Mouse (Mus musculus): ENCODE data around the gene Prm1. TPM values are rescaled to one million over a fixed set of nuclear protein-coding genes. Genes with fewer than 3 reads are reported as not detected.

Prm1 gene
- total RNA-seq, 1 experiment = not detected

- no peak overlapping the region for H3K27ac ChIP-seq (ENCODE audit: insufficient read depth, low read depth, low read length, poor library complexity, severe bottlenecking)
- no peak overlapping the region for H3K9ac ChIP-seq (ENCODE audit: insufficient read depth, low read depth, low read length, poor library complexity, severe bottlenecking)
- peak; percentile 64 for DNase-seq (ENCODE audit: low read depth, low spot score)
- in situ Hi-C loops (cut with MboI; ENCODE audit: low sequenced_read_pairs in 2 of 2, unreplicated experiment in 2 of 2) = loop anchor here in 1 of 2 experiments (10.0 kb wide), 1 partner anchor 272 kb away; no protein-coding TSS in a partner anchor
- H3K4me1 ChIP-seq (ENCODE audit: control insufficient read depth in 2 of 2, insufficient read depth in 2 of 2, low read length in 2 of 2, poor library complexity in 1 of 2) = peaks cover 2 to 7% of the 10 kb centered on the region in 2 experiments; a peak in 3 of 4 replicates
- no peaks in the 10 kb centered on the region for H3K9me3 ChIP-seq (ENCODE audit: control insufficient read depth, insufficient read depth, low read depth, low read length)
- no peak overlapping the region for H3K4me3 ChIP-seq (ENCODE audit: insufficient read depth in 1 of 2, low read depth in 1 of 2, low read length in 2 of 2, poor library complexity in 1 of 2, severe bottlenecking in 1 of 2)
- no peaks in the 10 kb centered on the region for H3K36me3 ChIP-seq (ENCODE audit: control insufficient read depth, insufficient read depth, low read length, poor library complexity, severe bottlenecking)
- TF ChIP-seq CHD2 (IDR thresholded peaks at IDR 0.05; ENCODE audit: low read depth, low read length) (no peak), ZC3H11A (IDR thresholded peaks at IDR 0.05; ENCODE audit: borderline replicate concordance, low read depth, low read length) (0 out of 2 replicates have a peak, but pooled peaks have one; percentile 29)
Observed at GRCm38 (mm10) chr16:10846503-10846902, 40.9 kb upstream of the Prm1 start.

GRCm38 (mm10) chr16:10845952-10846351, 40.3 kb upstream of the Prm1 start:
- Histone ChIP-seq H3K9me3 (ENCODE audit: control insufficient read depth, insufficient read depth, low read depth, low read length) (no peaks in the 10 kb centered on the region), H3K4me3 (ENCODE audit: insufficient read depth in 1 of 2, low read depth in 1 of 2, low read length in 2 of 2, poor library complexity in 1 of 2, severe bottlenecking in 1 of 2) (no peak overlapping the region), H3K36me3 (ENCODE audit: control insufficient read depth, insufficient read depth, low read length, poor library complexity, severe bottlenecking) (no peaks in the 10 kb centered on the region), H3K4me1 (ENCODE audit: control insufficient read depth in 2 of 2, insufficient read depth in 2 of 2, low read length in 2 of 2, poor library complexity in 1 of 2) (peaks cover 2 to 9% of the 10 kb centered on the region in 2 experiments; a peak in 3 of 4 replicates), H3K9ac (ENCODE audit: insufficient read depth, low read depth, low read length, poor library complexity, severe bottlenecking) (no peak overlapping the region), H3K27ac (ENCODE audit: insufficient read depth, low read depth, low read length, poor library complexity, severe bottlenecking) (no peak overlapping the region)
- DNase-seq (ENCODE audit: low read depth, low spot score) = no peak
- in situ Hi-C loops (cut with MboI; ENCODE audit: low sequenced_read_pairs in 2 of 2, unreplicated experiment in 2 of 2) = loop anchor here in 1 of 2 experiments (10.0 kb wide), 1 partner anchor 271 kb away; no protein-coding TSS in a partner anchor
- no peak for TF ChIP-seq CHD2 (IDR thresholded peaks at IDR 0.05; ENCODE audit: low read depth, low read length)
- TF ChIP-seq HCFC1 (IDR thresholded peaks at IDR 0.05; ENCODE audit: borderline replicate concordance, insufficient read depth, low read length) = no peak
- no peak for TF ChIP-seq MAFK (IDR thresholded peaks at IDR 0.05; ENCODE audit: insufficient read depth, low read depth, low read length)
- TF ChIP-seq ZC3H11A (IDR thresholded peaks at IDR 0.05; ENCODE audit: borderline replicate concordance, low read depth, low read length) = no peak
- TF ChIP-seq ZNF384 (IDR thresholded peaks at IDR 0.05; ENCODE audit: low read depth, low read length) = no peak

GRCm38 (mm10) chr16:10844319-10844670, 38.7 kb upstream of the Prm1 start:
- Histone ChIP-seq H3K27ac (ENCODE audit: insufficient read depth, low read depth, low read length, poor library complexity, severe bottlenecking) (no peak overlapping the region), H3K36me3 (ENCODE audit: control insufficient read depth, insufficient read depth, low read length, poor library complexity, severe bottlenecking) (no peaks in the 10 kb centered on the region), H3K9ac (ENCODE audit: insufficient read depth, low read depth, low read length, poor library complexity, severe bottlenecking) (no peak overlapping the region), H3K4me1 (ENCODE audit: control insufficient read depth in 2 of 2, insufficient read depth in 2 of 2, low read length in 2 of 2, poor library complexity in 1 of 2) (peaks cover 2 to 11% of the 10 kb centered on the region in 2 experiments; a peak in 3 of 4 replicates), H3K4me3 (ENCODE audit: insufficient read depth in 1 of 2, low read depth in 1 of 2, low read length in 2 of 2, poor library complexity in 1 of 2, severe bottlenecking in 1 of 2) (0 out of 4 replicates have a peak overlapping the region, but pooled peaks of 1 of the 2 experiments have one; percentile 45), H3K9me3 (ENCODE audit: control insufficient read depth, insufficient read depth, low read depth, low read length) (no peaks in the 10 kb centered on the region)
- no peak for TF ChIP-seq CHD2 (IDR thresholded peaks at IDR 0.05; ENCODE audit: low read depth, low read length)
- no peak for TF ChIP-seq HCFC1 (IDR thresholded peaks at IDR 0.05; ENCODE audit: borderline replicate concordance, insufficient read depth, low read length)
- no peak for TF ChIP-seq ZC3H11A (IDR thresholded peaks at IDR 0.05; ENCODE audit: borderline replicate concordance, low read depth, low read length)
- TF ChIP-seq ZNF384 (IDR thresholded peaks at IDR 0.05; ENCODE audit: low read depth, low read length) = no peak
- TF ChIP-seq MAFK (IDR thresholded peaks at IDR 0.05; ENCODE audit: insufficient read depth, low read depth, low read length) = no peak
- no peak for DNase-seq (ENCODE audit: low read depth, low spot score)
- in situ Hi-C loops (cut with MboI; ENCODE audit: low sequenced_read_pairs in 2 of 2, unreplicated experiment in 2 of 2) = loop anchor here in 1 of 2 experiments (10.0 kb wide), 1 partner anchor 269 kb away; no protein-coding TSS in a partner anchor

GRCm38 (mm10) chr16:10843486-10844318, 38.1 kb upstream of the Prm1 start:
- in situ Hi-C loops (cut with MboI; ENCODE audit: low sequenced_read_pairs in 2 of 2, unreplicated experiment in 2 of 2) = loop anchor here in 1 of 2 experiments (10.0 kb wide), 1 partner anchor 269 kb away; no protein-coding TSS in a partner anchor
- TF ChIP-seq HCFC1 (IDR thresholded peaks at IDR 0.05; ENCODE audit: borderline replicate concordance, insufficient read depth, low read length) = no peak
- no peak for TF ChIP-seq ZNF384 (IDR thresholded peaks at IDR 0.05; ENCODE audit: low read depth, low read length)
- TF ChIP-seq MAFK (IDR thresholded peaks at IDR 0.05; ENCODE audit: insufficient read depth, low read depth, low read length) = no peak
- TF ChIP-seq CHD2 (IDR thresholded peaks at IDR 0.05; ENCODE audit: low read depth, low read length) = no peak
- TF ChIP-seq ZC3H11A (IDR thresholded peaks at IDR 0.05; ENCODE audit: borderline replicate concordance, low read depth, low read length) = no peak
- Histone ChIP-seq H3K4me1 (ENCODE audit: control insufficient read depth in 2 of 2, insufficient read depth in 2 of 2, low read length in 2 of 2, poor library complexity in 1 of 2) (peaks cover 2 to 11% of the 10 kb centered on the region in 2 experiments; a peak in 3 of 4 replicates), H3K9ac (ENCODE audit: insufficient read depth, low read depth, low read length, poor library complexity, severe bottlenecking) (peak overlapping the region; percentile 48), H3K9me3 (ENCODE audit: control insufficient read depth, insufficient read depth, low read depth, low read length) (no peaks in the 10 kb centered on the region), H3K36me3 (ENCODE audit: control insufficient read depth, insufficient read depth, low read length, poor library complexity, severe bottlenecking) (no peaks in the 10 kb centered on the region), H3K4me3 (ENCODE audit: insufficient read depth in 1 of 2, low read depth in 1 of 2, low read length in 2 of 2, poor library complexity in 1 of 2, severe bottlenecking in 1 of 2) (peak overlapping the region; percentile 45 to 55), H3K27ac (ENCODE audit: insufficient read depth, low read depth, low read length, poor library complexity, severe bottlenecking) (no peak overlapping the region)
- no peak for DNase-seq (ENCODE audit: low read depth, low spot score)

All from ES-E14 (cell line).